Mouse (Mus musculus) embryonic facial prominence, embryonic 10.5 days (tissue): Measurements from ENCODE around the gene Setd7. TPM values are rescaled to one million over a fixed set of nuclear protein-coding genes. Genes with fewer than 3 reads are reported as not detected.
A peak's percentile ranks its signal among the peaks of the same experiment; 100 is the strongest.

Source experiments
- DNase-seq: peaks from one replicate; pipeline ENCODE4 v3.0.0-alpha.2; 2017; ENCODE audit warnings: low spot score
- H3K27ac ChIP-seq: fragments of 300-500 bp; sonication (generic); replicated peaks from 2 replicates; pipeline ENCODE4 v1.5.1; 2016; ENCODE audit warnings: mild to moderate bottlenecking
- H3K27me3 ChIP-seq: fragments of 300-500 bp; sonication (generic); replicated peaks from 2 replicates; pipeline ENCODE4 v1.6.1; 2016; ENCODE audit warnings: low read depth, mild to moderate bottlenecking; ENCODE audit not compliant: poor library complexity, severe bottlenecking
- H3K36me3 ChIP-seq: fragments of 300-500 bp; sonication (generic); replicated peaks from 2 replicates; pipeline ENCODE4 v1.6.1; 2016; ENCODE audit warnings: mild to moderate bottlenecking, moderate library complexity
- H3K4me1 ChIP-seq: fragments of 300-500 bp; sonication (generic); 2 replicates; pipeline ENCODE4 v1.6.1; 2016
- H3K4me3 ChIP-seq: fragments of 300-500 bp; sonication (generic); 2 replicates; pipeline ENCODE4 v1.5.1; 2016; ENCODE audit warnings: mild to moderate bottlenecking, moderate library complexity
- H3K9me3 ChIP-seq: fragments of 300-500 bp; sonication (generic); 2 replicates; pipeline ENCODE4 v1.6.1; 2016; ENCODE audit warnings: mild to moderate bottlenecking
- WGBS: fragments of 180-500 bp; shearing (Covaris S2); methylation state at CpG from one replicate; pipeline ENCODE4 v1.1.7; 2016; 5-methylcytosine and 5-hydroxymethylcytosine counted together
- polyA plus RNA-seq: library from polyadenylated mRNA; unstranded; fragments of >200 nt; fragmentation: Nextera tagmentation; extraction: Ambion mirVana; gene quantifications from 2 replicates; pipeline ENCODE4 v1.2.1, GENCODE M21; 2016

Gene Setd7
- polyA plus RNA-seq, 1 experiment from 2014 or later: 4.2 TPM

DNA sequence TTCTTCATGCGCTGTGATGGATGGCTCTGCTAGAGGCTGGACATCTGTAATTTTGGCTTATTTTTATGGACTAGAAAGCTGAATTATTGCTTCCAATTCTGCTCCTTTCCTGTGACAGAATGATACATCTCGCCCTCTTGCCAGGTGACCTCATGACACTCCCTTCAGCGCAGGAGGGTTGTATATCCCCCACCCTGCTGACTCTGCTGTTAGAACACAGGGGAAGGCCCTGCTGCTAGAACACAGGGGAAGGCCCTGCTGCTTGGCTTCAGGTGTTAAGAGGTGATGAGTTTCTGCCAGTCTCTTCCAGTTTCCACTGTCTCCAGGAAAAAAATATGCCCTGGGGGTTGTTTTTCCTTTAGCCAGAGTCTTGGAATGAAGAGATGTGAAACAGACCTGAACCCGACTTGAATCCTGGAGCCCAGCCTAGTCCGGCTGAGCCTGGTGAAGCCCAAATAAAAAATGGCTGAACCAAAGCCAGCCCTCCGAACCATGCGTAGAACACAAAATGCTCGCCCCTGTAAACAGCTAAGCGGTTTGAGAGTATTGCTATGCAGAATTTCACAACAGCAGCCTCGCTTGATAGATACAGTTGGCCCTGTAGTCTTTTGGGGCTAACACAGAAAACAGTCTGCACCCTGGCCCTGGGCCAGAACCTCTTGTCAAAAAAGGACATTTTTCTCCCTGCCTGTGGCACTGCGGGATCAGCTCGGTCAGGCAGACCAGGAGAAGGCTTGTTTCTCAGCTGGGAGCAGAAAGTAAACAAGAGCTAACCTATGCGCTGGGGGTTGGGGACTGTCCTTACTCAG lies 29.0 kb downstream of the Setd7 start:
- H3K27me3 ChIP-seq: no peaks in the 10 kb centered on the region
- H3K36me3 ChIP-seq: peaks cover 98% of the 10 kb centered on the region
- 90% methylated on average over 13 of the region's 13 CpGs for WGBS
- no peak overlapping the region for H3K4me3 ChIP-seq
- no peaks in the 10 kb centered on the region for H3K9me3 ChIP-seq
- no peak for DNase-seq
- H3K4me1 ChIP-seq: no peaks in the 10 kb centered on the region
- no peak overlapping the region for H3K27ac ChIP-seq

DNA sequence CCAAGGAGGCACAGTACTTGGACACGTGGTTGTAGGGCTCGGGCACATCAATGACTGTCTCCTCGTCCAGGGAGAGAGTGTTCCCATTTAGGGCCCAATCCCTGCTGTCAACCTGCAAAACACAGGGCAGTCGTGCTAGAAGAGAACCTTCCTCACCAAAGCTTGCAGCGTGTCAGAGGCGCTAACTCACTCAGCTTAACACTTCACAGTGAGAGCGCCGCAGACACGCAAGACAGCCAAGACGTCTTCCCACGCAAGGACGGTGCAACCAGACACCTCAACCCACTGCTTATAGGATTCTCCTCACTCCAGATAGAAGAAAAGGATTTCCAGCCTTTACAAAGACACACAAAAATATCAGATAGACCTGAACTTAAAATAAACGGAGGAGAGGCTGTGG lies 33.8 kb downstream of the Setd7 start:
- peaks cover 98% of the 10 kb centered on the region for H3K36me3 ChIP-seq
- no peak overlapping the region for H3K27ac ChIP-seq
- no peaks in the 10 kb centered on the region for H3K27me3 ChIP-seq
- WGBS: 93% methylated on average over 13 of the region's 13 CpGs
- H3K4me1 ChIP-seq: no peaks in the 10 kb centered on the region
- H3K9me3 ChIP-seq: no peaks in the 10 kb centered on the region
- DNase-seq: no peak
- H3K4me3 ChIP-seq: no peak overlapping the region

DNA sequence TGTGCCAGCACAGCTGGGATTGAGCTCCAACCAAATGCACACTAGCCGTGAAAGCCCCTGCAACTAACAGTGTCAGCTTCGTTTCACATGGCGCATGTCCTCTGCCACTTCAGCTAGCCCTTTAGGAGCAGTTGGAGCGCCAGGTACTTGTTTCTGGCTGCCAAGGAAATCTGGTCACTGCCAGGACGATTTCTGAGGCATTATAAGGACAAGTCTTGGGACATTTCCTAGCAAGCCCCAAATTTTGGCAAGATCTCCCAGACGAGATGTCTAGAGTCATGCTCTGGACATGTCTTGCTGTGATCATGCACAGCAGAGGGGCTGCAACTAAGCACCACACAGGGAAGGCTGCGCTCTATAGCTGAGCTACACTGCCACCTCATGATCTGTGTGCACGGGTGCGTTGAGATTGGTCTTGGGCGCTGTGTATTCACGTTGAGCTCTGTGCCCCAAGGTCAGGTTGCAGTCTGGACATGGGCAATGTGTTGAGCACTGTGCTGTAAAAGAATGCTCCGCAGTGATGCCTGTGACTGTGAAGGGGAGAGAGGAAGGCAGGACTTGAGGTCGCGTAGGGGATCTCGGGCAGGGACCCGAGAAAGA lies 35.4 kb downstream of the Setd7 start:
- no peaks in the 10 kb centered on the region for H3K9me3 ChIP-seq
- H3K27me3 ChIP-seq: no peaks in the 10 kb centered on the region
- peaks cover 9% of the 10 kb centered on the region; the same call in 1 of the 2 replicates for H3K4me1 ChIP-seq
- 83% methylated on average over 16 of the region's 16 CpGs for WGBS
- no peak overlapping the region for H3K4me3 ChIP-seq
- DNase-seq: no peak
- H3K27ac ChIP-seq: no peak overlapping the region
- peaks cover 98% of the 10 kb centered on the region for H3K36me3 ChIP-seq

- H3K36me3 ChIP-seq: peaks cover 79% of the 10 kb centered on the region
- DNase-seq: no peak
Measured at GRCm38 (mm10) chr3:51521262-51521661, 39.4 kb downstream of the Setd7 start.

DNA sequence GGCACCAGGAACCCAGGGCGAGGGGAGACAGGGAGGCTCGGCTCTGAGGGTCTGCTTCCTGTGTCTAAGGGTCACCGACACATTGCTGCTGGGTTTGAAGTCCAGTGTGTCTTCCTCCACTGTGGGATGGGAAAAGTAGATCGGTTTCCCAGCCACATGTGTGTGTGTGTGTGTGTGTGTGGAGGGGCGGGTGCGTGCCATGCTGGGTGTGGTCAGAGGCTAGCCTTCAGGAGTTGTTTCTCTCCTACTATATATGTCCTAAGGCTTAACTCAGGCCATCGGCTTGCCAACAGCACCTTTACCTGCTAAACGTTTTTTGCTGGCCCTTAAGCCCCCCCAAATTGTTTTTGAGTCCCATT lies 41.9 kb downstream of the Setd7 start:
- peaks cover 53% of the 10 kb centered on the region for H3K36me3 ChIP-seq
- H3K4me3 ChIP-seq: no peak overlapping the region
- H3K9me3 ChIP-seq: no peaks in the 10 kb centered on the region
- WGBS: 61% methylated on average over 8 of the region's 8 CpGs
- H3K27ac ChIP-seq: peak overlapping the region; percentile 48; the same call in 1 of the 2 replicates
- DNase-seq: no peak
- H3K27me3 ChIP-seq: no peaks in the 10 kb centered on the region
- H3K4me1 ChIP-seq: peaks cover 27% of the 10 kb centered on the region

More at GRCm38 (mm10) chr3:51521262-51521661, 39.4 kb downstream of the Setd7 start:
- WGBS: 87% methylated on average over 14 of the region's 14 CpGs
- H3K4me1 ChIP-seq: peaks cover 27% of the 10 kb centered on the region
- H3K9me3 ChIP-seq: no peaks in the 10 kb centered on the region
- no peak overlapping the region for H3K27ac ChIP-seq
- no peak overlapping the region for H3K4me3 ChIP-seq
- no peaks in the 10 kb centered on the region for H3K27me3 ChIP-seq

GRCm38 (mm10) chr3:51517878-51518762 lies 42.6 kb downstream of the Setd7 start:
- Histone ChIP-seq H3K4me3 (no peak overlapping the region), H3K36me3 (peaks cover 47% of the 10 kb centered on the region), H3K9me3 (no peaks in the 10 kb centered on the region), H3K27ac (peak overlapping the region; percentile 48; the same call in 1 of the 2 replicates), H3K4me1 (peaks cover 27% of the 10 kb centered on the region), H3K27me3 (no peaks in the 10 kb centered on the region)
- peak; percentile 28 for DNase-seq
- 72% methylated on average over 12 of the region's 12 CpGs for WGBS

DNA sequence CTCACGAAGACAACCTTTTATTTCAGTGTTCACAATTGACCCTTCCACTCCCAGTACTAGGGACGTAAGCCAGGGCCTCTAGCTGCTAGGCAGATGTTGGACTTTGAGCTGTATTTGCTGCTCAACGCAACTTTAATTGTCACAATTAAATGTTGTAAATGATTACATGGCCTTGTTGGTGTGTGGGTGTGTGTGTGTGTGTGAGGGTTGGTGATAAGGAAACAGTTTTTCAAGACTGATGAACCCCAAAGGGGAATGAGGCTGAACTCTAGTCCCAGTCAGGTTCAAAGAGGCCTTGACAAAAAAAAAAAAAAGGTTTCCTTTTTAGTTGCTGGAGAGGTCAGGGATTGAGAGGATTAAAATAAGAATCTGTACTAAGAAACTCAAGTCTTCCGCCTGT lies 43.2 kb downstream of the Setd7 start:
- DNase-seq: no peak
- Histone ChIP-seq H3K27ac (no peak overlapping the region), H3K4me3 (no peak overlapping the region), H3K36me3 (peaks cover 41% of the 10 kb centered on the region), H3K9me3 (no peaks in the 10 kb centered on the region), H3K27me3 (no peaks in the 10 kb centered on the region), H3K4me1 (peaks cover 27% of the 10 kb centered on the region)
- 80% methylated on average over 4 of the region's 4 CpGs for WGBS

- no peak for DNase-seq
- Histone ChIP-seq H3K9me3 (peaks cover 6% of the 10 kb centered on the region; the same call in 1 of the 2 replicates), H3K27ac (no peak overlapping the region), H3K36me3 (peaks cover 5% of the 10 kb centered on the region; the same call in 1 of the 2 replicates), H3K27me3 (no peaks in the 10 kb centered on the region), H3K4me3 (no peak overlapping the region), H3K4me1 (peaks cover 5% of the 10 kb centered on the region; the same call in 1 of the 2 replicates)
- 94% methylated on average over 5 of the region's 5 CpGs for WGBS
Measured at GRCm38 (mm10) chr3:51511983-51512382, 48.7 kb downstream of the Setd7 start.

DNA sequence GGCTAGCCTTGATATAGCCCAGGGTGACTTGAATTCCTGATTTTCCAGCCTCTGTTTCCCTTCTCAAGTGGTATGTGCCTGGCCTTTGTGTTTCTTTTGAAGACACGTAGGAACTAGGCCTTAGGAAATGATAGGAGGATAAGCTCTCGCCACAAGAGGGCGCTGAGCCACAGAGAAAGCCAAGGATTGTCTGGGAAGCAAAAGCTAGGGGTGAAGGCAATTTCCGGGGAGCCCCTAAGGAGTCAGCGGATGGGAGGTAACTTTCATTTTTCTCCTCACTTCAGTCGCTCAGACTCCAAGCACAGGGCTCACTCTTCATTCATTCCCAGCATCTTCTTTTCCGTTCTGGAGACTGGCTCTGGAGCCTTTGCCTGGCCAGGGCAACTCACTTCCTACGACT lies 49.8 kb downstream of the Setd7 start:
- H3K27ac ChIP-seq: peak overlapping the region; percentile 37; the same call in 1 of the 2 replicates
- peaks cover 5% of the 10 kb centered on the region; the same call in 1 of the 2 replicates for H3K36me3 ChIP-seq
- WGBS: 31% methylated on average over 8 of the region's 8 CpGs
- H3K9me3 ChIP-seq: peaks cover 6% of the 10 kb centered on the region; the same call in 1 of the 2 replicates
- peaks cover 5% of the 10 kb centered on the region; the same call in 1 of the 2 replicates for H3K4me1 ChIP-seq
- peak; percentile 74 for DNase-seq
- no peak overlapping the region for H3K4me3 ChIP-seq
- H3K27me3 ChIP-seq: no peaks in the 10 kb centered on the region

- peak; percentile 73 for DNase-seq
Measured at GRCm38 (mm10) chr3:51505465-51505864, 55.2 kb downstream of the Setd7 start.

DNA sequence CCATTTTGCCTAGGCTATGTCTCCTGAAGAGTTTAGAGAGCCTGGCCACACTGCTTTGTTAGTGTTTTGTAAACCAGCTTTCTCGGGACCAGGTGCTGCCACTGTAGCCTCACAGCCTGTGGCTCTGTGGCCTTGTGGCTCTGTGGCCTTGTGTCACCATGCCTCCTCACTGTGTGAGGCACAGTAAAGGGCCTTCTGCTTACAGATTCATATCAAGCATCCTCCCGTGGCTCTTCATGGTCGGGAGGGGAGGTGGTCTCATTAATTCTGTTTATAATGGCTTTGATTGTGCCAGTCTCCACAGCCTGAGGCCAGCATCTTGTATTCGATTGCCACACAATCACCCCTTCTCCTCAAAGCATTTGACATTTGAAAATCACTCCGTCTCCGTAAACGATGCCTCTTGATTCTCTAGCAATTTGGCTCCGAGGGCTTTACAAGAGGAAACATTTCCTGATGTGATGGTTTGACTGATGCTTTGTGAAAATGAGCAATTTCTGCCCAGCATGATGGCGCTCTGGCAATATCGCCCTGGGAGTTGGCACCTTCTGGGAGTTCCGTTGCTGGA lies 56.2 kb downstream of the Setd7 start:
- H3K4me1 ChIP-seq: peaks cover 15% of the 10 kb centered on the region
- H3K9me3 ChIP-seq: no peaks in the 10 kb centered on the region
- no peak for DNase-seq
- peak overlapping the region; percentile 44 for H3K27ac ChIP-seq
- H3K27me3 ChIP-seq: no peaks in the 10 kb centered on the region
- 72% methylated on average over 11 of the region's 11 CpGs for WGBS
- no peak overlapping the region for H3K4me3 ChIP-seq
- no peaks in the 10 kb centered on the region for H3K36me3 ChIP-seq

More at GRCm38 (mm10) chr3:51505465-51505864, 55.2 kb downstream of the Setd7 start:
- H3K36me3 ChIP-seq: no peaks in the 10 kb centered on the region
- no peak overlapping the region for H3K4me3 ChIP-seq
- peak overlapping the region; percentile 70 for H3K27ac ChIP-seq
- peaks cover 15% of the 10 kb centered on the region for H3K4me1 ChIP-seq
- 42% methylated on average over 19 of the region's 19 CpGs for WGBS
- H3K9me3 ChIP-seq: no peaks in the 10 kb centered on the region
- H3K27me3 ChIP-seq: no peaks in the 10 kb centered on the region

DNA sequence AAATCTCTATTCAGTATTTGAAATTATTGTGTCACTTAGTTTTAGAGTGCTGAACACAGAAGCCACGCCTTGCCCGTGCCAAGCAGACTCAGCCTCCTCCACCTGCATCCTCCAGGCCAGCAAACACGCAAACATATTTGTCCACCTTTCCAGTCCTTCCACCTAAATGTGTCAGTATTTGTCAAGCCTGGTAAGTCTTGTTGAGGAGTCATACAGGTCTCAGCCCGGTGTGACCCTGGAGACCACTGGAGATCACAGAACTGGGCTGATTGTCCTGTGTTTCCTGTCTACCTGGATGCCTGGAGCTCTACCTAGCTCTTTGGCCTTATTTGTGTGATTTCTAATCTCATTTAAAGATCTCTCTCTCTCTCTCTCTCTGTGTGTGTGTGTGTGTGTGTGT lies 60.8 kb downstream of the Setd7 start:
- Histone ChIP-seq H3K36me3 (peaks cover 10% of the 10 kb centered on the region), H3K27me3 (no peaks in the 10 kb centered on the region), H3K27ac (no peak overlapping the region), H3K9me3 (no peaks in the 10 kb centered on the region), H3K4me3 (no peak overlapping the region), H3K4me1 (0 out of 2 replicates have a peak, but pooled peaks cover 4% of the 10 kb centered on the region)
- 91% methylated on average over 4 of the region's 4 CpGs for WGBS
- no peak for DNase-seq
